Mouse (Mus musculus) bone marrow macrophage, adult 2 months (primary cell): Measurements from ENCODE around the gene Amh. TPM values are rescaled to one million over a fixed set of nuclear protein-coding genes. Genes with fewer than 3 reads are reported as not detected.

ENCODE experiments used
- H3K27ac ChIP-seq: 2 replicates; pipeline ENCODE4 v1.5.1; 2012; ENCODE audit warnings: low read depth, low read length; ENCODE audit not compliant: insufficient read depth
- H3K4me1 ChIP-seq: 2 replicates; pipeline ENCODE4 v1.6.1; 2012; ENCODE audit warnings: low read length; ENCODE audit not compliant: control insufficient read depth, insufficient read depth
- H3K4me3 ChIP-seq: 2 replicates; pipeline ENCODE4 v1.5.1; 2012; ENCODE audit warnings: mild to moderate bottlenecking, low read length, moderate library complexity; ENCODE audit not compliant: insufficient read depth
- CTCF ChIP-seq: IDR thresholded peaks from 2 replicates; pipeline ENCODE4 v1.5.1; 2012; ENCODE audit warnings: low read depth, mild to moderate bottlenecking, low read length, moderate library complexity
- POLR2A ChIP-seq: IDR thresholded peaks from 2 replicates; pipeline ENCODE4 v1.6.1; 2012; ENCODE audit warnings: mild to moderate bottlenecking, low read depth, low read length, borderline replicate concordance
- polyA plus RNA-seq: library from polyadenylated mRNA; stranded (reverse); fragments of >200 nt; gene quantifications from 2 replicates; pipeline ENCODE4 v1.2.4, GENCODE M21; 2012; ENCODE audit not compliant: missing spikeins, insufficient read depth, insufficient read length

Amh gene
- polyA plus RNA-seq, 1 experiment = not detected

DNA sequence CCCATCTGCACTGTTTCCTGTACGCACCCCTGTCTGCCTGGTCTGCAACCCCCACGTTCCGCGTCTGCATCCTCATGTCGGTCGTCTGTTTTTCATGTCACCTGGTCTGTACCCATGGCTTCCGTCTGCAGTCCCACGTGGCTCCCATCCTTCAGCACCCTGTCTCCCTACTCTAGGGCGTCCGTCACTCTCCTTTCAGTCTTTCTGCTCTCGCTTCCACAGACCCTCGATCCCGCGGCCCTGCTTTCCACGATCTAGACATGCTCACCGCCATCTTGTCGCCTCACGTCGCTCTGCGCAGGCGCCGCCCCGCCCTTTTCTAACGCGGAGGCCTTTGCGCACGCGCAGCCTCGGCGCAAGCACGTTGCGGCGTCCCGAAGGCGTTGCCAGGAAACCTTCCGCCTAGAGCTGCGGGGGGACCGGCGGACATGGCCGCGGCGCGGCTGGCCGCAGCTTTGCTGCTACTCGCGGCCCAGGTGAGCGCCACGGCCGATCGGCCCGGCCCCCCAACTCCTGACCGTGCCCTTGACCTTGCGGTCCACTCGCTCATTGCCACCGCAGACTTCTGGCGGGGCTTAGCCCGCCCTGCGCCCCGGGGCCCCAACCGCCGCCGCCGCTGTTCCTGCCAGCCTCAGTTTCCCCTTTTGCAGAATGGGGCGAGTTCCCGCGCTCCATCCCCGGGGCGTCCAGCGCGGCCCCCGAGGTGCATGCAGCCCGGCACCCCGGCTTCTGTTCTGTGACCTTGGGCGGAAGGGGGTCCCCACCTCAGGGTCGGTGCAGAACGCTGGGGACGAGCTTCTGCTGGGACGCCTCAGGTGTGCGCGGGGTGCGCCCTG is 50.1 kb downstream of the Amh start, which contains the start of the genes Lsm7 and Sppl2b:
TSS of gene Lsm7 (minus strand) at position 297 of the 836 bp plus-strand sequence.
TSS of gene Sppl2b (plus strand) at position 363 of the 836 bp plus-strand sequence.
- Histone ChIP-seq H3K27ac (peak within 1 kb of the TSS; percentile 11), H3K4me1 (peaks cover 11% of the 10 kb centered on the region), H3K4me3 (peak within 1 kb of the TSS; percentile 81)
- no peak for TF ChIP-seq CTCF
- TF ChIP-seq POLR2A = no peak

DNA sequence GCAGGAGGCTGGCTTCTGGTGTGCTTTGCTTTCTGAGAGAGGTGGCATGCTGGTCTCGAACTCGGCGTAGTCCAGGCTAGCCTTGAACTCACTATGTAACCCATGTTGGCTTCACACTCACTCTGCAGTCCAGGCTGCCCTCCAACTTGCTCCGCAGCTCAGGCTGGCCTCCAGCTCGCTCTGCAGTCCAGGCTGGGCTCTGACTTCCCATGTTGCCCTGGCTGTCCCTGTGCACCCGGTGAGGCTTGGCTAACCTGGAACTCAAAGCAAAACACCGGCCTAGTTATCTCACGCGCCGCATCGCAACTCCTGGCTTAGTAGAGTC is 50.7 kb downstream of the Amh start:
- peak overlapping the region; percentile 5; the same call in 1 of the 2 replicates for H3K27ac ChIP-seq
- peak overlapping the region; percentile 81 for H3K4me3 ChIP-seq
- TF ChIP-seq POLR2A (no peak), CTCF (no peak)
- peaks cover 11% of the 10 kb centered on the region for H3K4me1 ChIP-seq

DNA sequence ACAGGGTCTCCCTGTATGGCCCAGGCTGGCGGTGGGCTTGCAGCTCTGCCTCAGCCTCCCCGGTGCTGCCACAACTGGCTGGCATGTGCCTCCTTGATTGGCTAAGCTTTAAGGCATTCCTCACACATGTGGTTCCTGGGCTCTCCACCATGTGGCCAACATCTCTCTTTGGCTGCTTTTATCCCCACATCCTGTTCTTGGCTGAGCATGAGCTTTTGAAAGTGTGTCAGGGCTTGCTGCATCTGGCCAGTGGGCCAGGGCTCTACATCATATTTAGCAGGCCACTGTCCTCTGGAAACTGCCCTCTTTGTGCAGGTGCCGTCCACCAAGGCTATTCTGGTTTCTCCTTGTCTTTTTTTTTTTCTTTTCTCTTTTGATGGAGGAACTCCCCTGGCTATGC is 51.2 kb downstream of the Amh start:
- Histone ChIP-seq H3K4me3 (peak overlapping the region; percentile 81), H3K4me1 (peaks cover 11% of the 10 kb centered on the region), H3K27ac (peak overlapping the region; percentile 3; the same call in 1 of the 2 replicates)
- TF ChIP-seq POLR2A (no peak), CTCF (no peak)

DNA sequence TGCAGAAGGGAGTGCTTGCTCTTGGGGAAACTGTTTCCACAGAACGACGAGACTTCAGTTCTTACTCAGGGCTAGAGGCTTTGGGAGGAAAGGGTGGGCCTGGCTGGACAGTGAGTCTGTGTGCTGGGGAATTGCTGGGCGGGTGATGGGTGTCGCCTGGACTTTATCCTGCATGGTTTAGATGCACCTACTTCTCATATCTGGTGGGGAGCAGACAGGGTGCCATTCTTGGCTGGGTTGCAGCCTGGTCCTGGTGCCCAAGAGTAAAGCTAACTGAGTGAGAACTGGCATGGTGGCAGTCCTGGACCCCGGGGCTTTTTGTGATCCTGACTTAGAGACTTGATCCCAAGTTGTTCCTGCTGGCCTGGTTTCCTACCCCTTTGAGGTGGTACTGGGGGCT is 51.9 kb downstream of the Amh start:
- H3K4me1 ChIP-seq = peaks cover 11% of the 10 kb centered on the region
- peak overlapping the region; percentile 81; the same call in 1 of the 2 replicates for H3K4me3 ChIP-seq
- TF ChIP-seq CTCF (no peak), POLR2A (no peak)
- no peak overlapping the region for H3K27ac ChIP-seq

Other genes with a start within 250 kb of the Amh start
- 28.9 and 29.8 TPM in 2 replicates for gene Rexo1, start 243.7 kb upstream of the Amh start, polyA plus RNA-seq
- gene Klf16, start 227.9 kb upstream of the Amh start, polyA plus RNA-seq = 7.7 and 9.3 TPM in 2 replicates
- gene Abhd17a, start 214.9 kb upstream of the Amh start, polyA plus RNA-seq = 63.2 and 67.3 TPM in 2 replicates
- gene Scamp4, start 202.4 kb upstream of the Amh start, polyA plus RNA-seq = 29.3 and 35.4 TPM in 2 replicates
- gene Adat3, start 202.4 kb upstream of the Amh start, polyA plus RNA-seq = 2.2 and 3.2 TPM in 2 replicates
- 1.1 and 2.1 TPM in 2 replicates for gene Gm49322, start 199.2 kb upstream of the Amh start, polyA plus RNA-seq
- gene Csnk1g2, start 182.4 kb upstream of the Amh start, polyA plus RNA-seq = 87.3 and 98.4 TPM in 2 replicates
- gene Btbd2, start 148.2 kb upstream of the Amh start, polyA plus RNA-seq = 20.9 and 22.7 TPM in 2 replicates
- 107 and 117 TPM in 2 replicates for gene Mknk2, start 127.1 kb upstream of the Amh start, polyA plus RNA-seq
- 53.3 and 53.8 TPM in 2 replicates for gene Mob3a, start 103.3 kb upstream of the Amh start, polyA plus RNA-seq
- gene Izumo4, start 103.1 kb upstream of the Amh start, polyA plus RNA-seq = 11.0 and 25.2 TPM in 2 replicates
- 121 and 129 TPM in 2 replicates for gene Ap3d1, start 63.0 kb upstream of the Amh start, polyA plus RNA-seq
- gene Dot1l, start 50.0 kb upstream of the Amh start, polyA plus RNA-seq = 20.9 and 22.1 TPM in 2 replicates
- gene Sf3a2, start 7.0 kb upstream of the Amh start, polyA plus RNA-seq = 38.5 and 51.4 TPM in 2 replicates
- 117 and 122 TPM in 2 replicates for gene Plekhj1, start 6.6 kb upstream of the Amh start, polyA plus RNA-seq
- gene Jsrp1, start 8.3 kb downstream of the Amh start, polyA plus RNA-seq = not detected in 2 replicates
- gene Oaz1, start 21.4 kb downstream of the Amh start, polyA plus RNA-seq = 823 and 921 TPM in 2 replicates
- gene Lingo3, start 38.8 kb downstream of the Amh start, polyA plus RNA-seq = not detected in 2 replicates
- 49.7 and 54.3 TPM in 2 replicates for gene Lsm7, start 50.0 kb downstream of the Amh start, polyA plus RNA-seq
- gene Sppl2b, start 50.0 kb downstream of the Amh start, polyA plus RNA-seq = 15.0 and 20.2 TPM in 2 replicates
- not detected in 2 replicates for gene Tmprss9, start 66.6 kb downstream of the Amh start, polyA plus RNA-seq
- gene Timm13, start 95.7 kb downstream of the Amh start, polyA plus RNA-seq = 76.6 and 101 TPM in 2 replicates
- gene Lmnb2, start 113.0 kb downstream of the Amh start, polyA plus RNA-seq = 18.9 and 19.5 TPM in 2 replicates
- gene Gadd45b, start 124.8 kb downstream of the Amh start, polyA plus RNA-seq = 15.8 and 20.9 TPM in 2 replicates
- gene Gng7, start 209.7 kb downstream of the Amh start, polyA plus RNA-seq = 3.5 and 4.6 TPM in 2 replicates
- not detected in 2 replicates for gene Diras1, start 220.4 kb downstream of the Amh start, polyA plus RNA-seq
- 14.0 and 14.5 TPM in 2 replicates for gene Slc39a3, start 232.2 kb downstream of the Amh start, polyA plus RNA-seq